Mouse (Mus musculus): ENCODE data around the gene Lhx9.
A peak's percentile ranks its signal among the peaks of the same experiment; 100 is the strongest.
"Not testable (repeated sequence)": the region's sequence is repeated elsewhere in the genome, so short reads cannot be mapped to it uniquely, and the experiment has no call there.

The Lhx9 gene

DNA sequence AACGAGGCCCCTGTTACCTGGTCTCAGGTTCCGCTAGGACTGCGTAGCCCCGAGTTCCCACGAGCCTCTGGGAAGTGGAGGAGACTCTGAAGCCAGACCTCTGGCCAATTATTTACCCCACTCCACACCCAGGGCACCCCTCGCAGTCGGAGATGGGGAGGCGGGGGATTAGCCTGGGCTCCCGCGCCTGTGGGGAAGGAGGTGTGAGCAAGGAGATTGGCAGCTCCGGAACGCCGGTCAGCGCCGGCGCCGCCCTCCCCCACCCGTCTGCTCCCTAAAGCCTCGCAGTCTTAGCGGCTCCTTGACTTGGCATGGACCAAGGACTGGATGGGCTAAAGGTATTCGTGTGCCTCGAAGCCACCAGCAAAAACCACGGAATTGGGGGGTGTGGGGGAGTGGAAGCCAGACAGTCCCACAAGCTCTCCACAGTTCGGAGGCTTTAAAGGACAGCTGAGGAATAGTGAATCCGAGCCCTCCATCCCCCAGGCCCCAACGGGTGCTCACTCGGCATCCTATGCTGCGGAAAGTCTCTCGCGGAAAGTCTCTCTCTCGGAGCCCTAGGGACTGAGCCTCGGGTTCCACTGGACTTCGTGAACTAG, at the start of gene Lhx9:
TSS of gene Lhx9 (minus strand) at position 67 of the 599 bp plus-strand sequence.
- H3K27me3 ChIP-seq (ENCODE audit: control insufficient read depth, insufficient read depth, low read length, poor library complexity, severe bottlenecking) = no peaks in the 10 kb centered on the region; the same call in none of the 2 replicates
- DNase-seq (ENCODE audit: low read depth, low spot score) = no peak
- no peaks in the 10 kb centered on the region for H3K36me3 ChIP-seq (ENCODE audit: control insufficient read depth, insufficient read depth, low read length, poor library complexity, severe bottlenecking)

DNA sequence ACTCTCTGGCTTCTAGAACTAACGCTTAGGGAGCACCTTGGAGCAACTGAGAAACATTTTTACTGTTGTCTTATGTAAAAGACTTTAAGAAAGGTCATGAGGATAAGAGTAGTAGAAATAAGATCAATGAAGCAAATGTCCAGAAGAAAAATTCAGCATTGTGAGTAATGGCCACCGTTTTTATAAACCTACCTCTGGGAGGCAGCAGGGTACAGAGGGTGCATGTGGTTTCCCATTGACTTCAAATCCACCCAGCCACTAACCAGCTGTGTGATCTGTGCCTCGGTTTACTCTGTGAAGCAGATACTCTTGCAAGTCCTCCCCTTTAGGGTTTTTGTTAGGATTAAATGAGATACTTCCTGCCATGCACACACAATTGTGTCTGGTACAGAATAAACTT, 47.7 kb upstream of the Lhx9 start:
- Histone ChIP-seq H3K27me3 (ENCODE audit: control insufficient read depth, insufficient read depth, low read length, poor library complexity, severe bottlenecking) (no peaks in the 10 kb centered on the region), H3K36me3 (ENCODE audit: control insufficient read depth, insufficient read depth, low read length, poor library complexity, severe bottlenecking) (no peaks in the 10 kb centered on the region)
- no peak for DNase-seq (ENCODE audit: low read depth, low spot score)

DNA sequence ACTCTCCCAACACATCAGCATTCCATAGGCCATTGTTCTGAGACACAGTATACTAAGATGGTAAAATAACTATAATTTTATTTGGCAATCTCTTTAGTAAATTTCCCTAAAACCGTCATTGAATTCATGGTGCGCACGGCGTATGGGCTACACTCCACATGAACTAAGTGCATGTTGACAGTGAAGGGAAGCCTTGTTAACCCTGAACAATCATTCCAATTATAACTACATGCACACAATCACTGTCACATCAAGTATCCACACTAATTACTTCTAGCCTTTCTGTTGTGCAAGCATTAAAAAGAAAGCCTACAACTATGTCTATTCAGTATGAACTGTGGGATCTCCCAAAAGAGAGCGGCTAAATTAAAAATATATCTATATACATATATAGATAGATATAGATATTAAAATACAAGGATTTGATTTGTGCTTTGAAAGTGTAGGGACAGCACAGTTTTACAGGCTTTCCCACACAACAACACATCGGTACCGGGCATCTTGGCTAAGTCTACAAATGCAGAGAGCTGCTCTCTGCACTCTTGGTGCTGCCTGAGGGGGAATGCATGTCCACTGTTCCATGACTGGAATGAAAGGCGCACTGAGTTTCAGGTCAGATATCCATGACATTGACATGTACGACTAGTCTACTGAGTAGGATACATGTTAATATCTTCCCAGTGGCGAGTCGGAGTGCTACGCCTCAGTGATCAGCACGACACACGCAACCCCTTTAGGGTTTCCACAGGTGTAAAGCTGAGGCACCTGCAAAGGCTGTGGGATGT, 29.3 kb upstream of the Lhx9 start:
- no peak for DNase-seq (ENCODE audit: low read depth, low spot score)
- Histone ChIP-seq H3K27me3 (ENCODE audit: control insufficient read depth, insufficient read depth, low read length, poor library complexity, severe bottlenecking) (no peaks in the 10 kb centered on the region), H3K36me3 (ENCODE audit: control insufficient read depth, insufficient read depth, low read length, poor library complexity, severe bottlenecking) (no peaks in the 10 kb centered on the region)

DNA sequence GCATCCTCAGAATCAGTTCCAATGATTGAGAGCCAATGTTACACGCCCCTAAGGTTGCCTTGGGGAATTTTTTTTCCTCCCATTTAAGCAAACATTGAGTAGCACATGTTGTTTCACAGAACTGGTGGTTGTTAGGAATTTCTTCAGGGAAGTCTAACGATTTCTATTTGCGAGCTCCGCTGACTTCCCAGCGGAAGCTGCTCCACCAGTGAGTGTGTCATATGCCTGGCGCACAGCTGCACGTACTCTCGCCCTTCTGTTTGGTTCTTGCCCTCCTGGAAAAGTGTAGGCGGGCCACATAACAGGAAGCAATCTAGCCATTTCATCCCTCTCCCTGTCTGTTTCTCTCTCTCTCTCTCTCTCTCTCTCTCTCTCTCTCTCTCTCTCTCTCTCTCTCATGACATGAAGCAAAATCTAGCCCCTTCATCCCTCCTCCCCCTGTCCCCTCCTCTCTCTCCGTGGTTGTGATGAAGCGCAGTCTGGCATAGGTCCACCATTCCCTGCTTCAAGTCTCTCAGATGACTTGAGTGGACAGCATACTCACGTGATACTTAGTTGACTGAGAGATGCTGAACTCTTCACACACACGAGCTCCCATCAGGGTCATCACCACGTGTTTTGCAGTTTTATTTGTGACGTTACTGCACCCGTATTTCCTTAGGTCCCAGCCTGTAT, 28.1 kb upstream of the Lhx9 start:
- DNase-seq (ENCODE audit: low read depth, low spot score) = no peak
- H3K27me3 ChIP-seq (ENCODE audit: control insufficient read depth, insufficient read depth, low read length, poor library complexity, severe bottlenecking) = no peaks in the 10 kb centered on the region

DNA sequence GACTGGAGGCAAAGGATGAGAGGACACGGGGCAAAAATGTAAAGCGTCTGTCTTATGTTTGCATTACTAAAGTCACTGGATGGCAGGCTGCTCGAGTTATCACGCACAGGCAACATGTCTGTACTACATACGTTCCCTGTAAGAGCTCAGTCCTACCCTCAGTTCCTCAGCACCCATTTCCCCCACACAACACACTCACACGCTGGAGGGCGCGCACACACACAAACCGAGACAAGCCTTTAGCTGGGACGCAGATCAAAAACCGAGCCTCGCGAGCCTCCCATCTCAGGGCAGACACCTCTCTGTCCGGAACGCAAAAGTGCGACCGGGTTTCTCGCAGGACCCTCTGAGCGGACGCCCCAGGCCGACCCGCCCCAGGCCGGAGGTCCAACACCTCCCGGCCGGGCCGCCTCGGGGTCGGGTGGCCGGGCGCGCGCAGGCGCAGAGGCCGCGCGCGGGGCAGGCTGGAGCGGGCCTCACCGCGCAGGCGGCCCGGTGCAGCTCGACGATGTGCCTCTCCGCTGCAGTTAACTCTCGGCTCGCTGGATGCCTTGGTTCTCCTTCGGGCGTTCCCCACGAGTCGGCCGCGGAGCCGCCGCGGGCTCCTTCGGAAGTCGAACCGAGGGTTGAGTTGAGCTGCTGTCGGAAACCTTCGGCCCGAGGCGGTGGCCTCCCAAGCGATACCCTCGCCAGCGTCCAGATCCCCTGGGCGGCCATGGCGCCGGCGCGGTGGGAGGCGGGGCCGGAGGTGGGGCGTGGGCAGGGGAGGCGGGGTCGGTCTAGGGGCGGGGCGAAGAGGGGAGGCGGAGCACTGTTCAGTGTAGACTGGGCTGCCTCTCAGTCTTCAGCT, 7.9 kb upstream of the Lhx9 start, which contains the start of gene 2310009B15Rik:
TSS of gene 2310009B15Rik (minus strand) at position 752 of the 850 bp plus-strand sequence.
- H3K36me3 ChIP-seq (ENCODE audit: control insufficient read depth, insufficient read depth, low read length, poor library complexity, severe bottlenecking); H3K27me3 ChIP-seq (ENCODE audit: control insufficient read depth, insufficient read depth, low read length, poor library complexity, severe bottlenecking): not testable (repeated sequence)
- peak; percentile 85 for DNase-seq (ENCODE audit: low read depth, low spot score)

More for the DNA sequence above, 28.1 kb upstream of the Lhx9 start:
- no peaks in the 10 kb centered on the region for H3K36me3 ChIP-seq (ENCODE audit: control insufficient read depth, insufficient read depth, low read length, poor library complexity, severe bottlenecking)

DNA sequence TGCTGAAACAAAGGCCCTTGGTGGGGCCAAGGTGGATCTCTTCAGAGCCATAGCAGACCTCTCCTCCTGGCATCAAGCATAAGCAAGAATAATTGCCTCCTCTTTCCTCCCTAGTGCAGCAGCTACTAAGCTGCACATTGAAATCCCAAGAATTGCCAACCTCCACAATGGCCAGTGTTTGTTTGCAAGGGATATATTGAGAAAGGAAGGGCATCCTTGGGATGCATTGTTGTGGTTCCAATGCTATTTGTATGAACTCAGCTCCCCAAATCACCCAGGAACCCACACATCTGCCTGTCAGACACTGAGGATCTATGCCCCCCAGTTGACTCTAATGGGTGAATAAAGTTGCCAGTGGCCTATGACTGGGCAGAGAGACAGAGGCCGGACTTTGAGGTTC, 2.4 kb upstream of the Lhx9 start:
- H3K27me3 ChIP-seq (ENCODE audit: control insufficient read depth, insufficient read depth, low read length, poor library complexity, severe bottlenecking) = no peaks in the 10 kb centered on the region; the same call in 1 of the 2 replicates
- no peaks in the 10 kb centered on the region for H3K36me3 ChIP-seq (ENCODE audit: control insufficient read depth, insufficient read depth, low read length, poor library complexity, severe bottlenecking)
- no peak for DNase-seq (ENCODE audit: low read depth, low spot score)

DNA sequence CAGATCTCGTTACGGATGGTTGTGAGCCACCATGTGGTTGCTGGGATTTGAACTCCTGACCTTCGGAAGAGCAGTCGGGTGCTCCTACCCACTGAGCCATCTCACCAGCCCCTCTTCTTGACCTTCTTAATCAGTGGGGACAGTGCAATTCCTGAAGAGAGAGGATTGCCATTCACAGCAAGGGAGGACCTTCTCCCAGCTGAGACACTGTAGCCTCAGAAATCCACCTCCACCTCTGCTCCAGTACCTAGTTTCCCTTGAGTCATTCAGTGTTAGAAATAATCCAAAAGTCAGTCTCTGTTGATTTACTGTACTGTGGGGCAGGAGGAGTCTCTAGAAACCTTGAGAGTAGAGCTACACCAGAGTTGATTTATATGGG, 1.8 kb upstream of the Lhx9 start:
- no peaks in the 10 kb centered on the region for H3K36me3 ChIP-seq (ENCODE audit: control insufficient read depth, insufficient read depth, low read length, poor library complexity, severe bottlenecking)
- no peaks in the 10 kb centered on the region; the same call in 1 of the 2 replicates for H3K27me3 ChIP-seq (ENCODE audit: control insufficient read depth, insufficient read depth, low read length, poor library complexity, severe bottlenecking)
- DNase-seq (ENCODE audit: low read depth, low spot score) = no peak

DNA sequence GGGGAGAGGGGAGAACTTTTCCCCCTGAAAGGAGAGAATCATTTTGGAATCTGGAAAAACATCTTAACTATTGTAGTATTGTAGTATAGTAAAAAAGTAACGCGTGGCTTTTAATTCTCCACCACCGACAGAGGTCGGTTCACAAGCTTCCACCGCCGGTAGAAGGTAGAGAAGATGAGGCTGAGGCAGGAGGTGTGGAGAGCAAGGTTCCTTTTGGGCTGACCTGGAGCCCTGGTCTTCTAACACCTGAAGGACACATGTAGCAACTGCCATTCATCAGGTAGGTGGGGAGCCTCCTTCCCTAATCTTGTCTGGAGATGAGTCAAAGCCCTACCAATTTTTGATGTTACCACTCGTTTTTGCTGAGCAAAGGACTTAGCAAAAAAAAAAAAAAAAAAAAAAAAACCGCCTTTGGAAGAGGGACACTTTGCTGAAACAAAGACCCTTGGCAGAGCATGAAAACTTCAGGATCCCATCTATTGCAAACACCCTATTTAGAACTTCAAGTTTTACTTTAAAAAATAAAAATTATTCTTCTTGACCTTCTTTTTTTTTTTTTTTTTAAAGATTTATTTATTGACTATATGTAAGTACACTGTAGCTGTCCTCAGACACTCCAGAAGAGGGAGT, 1.3 kb upstream of the Lhx9 start:
- H3K36me3 ChIP-seq (ENCODE audit: control insufficient read depth, insufficient read depth, low read length, poor library complexity, severe bottlenecking) = no peaks in the 10 kb centered on the region
- H3K27me3 ChIP-seq (ENCODE audit: control insufficient read depth, insufficient read depth, low read length, poor library complexity, severe bottlenecking) = no peaks in the 10 kb centered on the region; the same call in 1 of the 2 replicates
- DNase-seq (ENCODE audit: low read depth, low spot score) = no peak

DNA sequence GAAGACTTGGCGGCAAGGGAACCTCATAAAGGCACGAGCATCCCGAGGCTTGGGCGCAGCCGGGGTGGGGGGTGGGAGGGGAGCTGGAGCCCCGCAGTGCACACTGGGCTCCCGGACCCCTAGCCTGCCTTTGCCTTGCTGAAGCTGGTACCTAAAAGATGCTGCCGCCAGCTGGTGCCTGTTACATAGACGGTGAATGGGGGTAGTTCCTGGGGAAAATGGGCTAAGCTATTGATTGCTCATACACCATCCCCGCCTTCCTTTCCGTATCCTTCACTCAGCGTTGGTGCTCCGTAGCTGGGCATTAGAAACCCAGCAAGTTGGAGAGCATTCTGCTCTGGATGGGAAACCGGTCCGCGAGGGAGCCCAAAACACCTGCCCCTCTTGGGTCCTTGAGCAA, 351 bp downstream of the Lhx9 start:
- DNase-seq (ENCODE audit: low read depth, low spot score) = no peak
- Histone ChIP-seq H3K36me3 (ENCODE audit: control insufficient read depth, insufficient read depth, low read length, poor library complexity, severe bottlenecking) (no peaks in the 10 kb centered on the region), H3K27me3 (ENCODE audit: control insufficient read depth, insufficient read depth, low read length, poor library complexity, severe bottlenecking) (no peaks in the 10 kb centered on the region; the same call in none of the 2 replicates)

DNA sequence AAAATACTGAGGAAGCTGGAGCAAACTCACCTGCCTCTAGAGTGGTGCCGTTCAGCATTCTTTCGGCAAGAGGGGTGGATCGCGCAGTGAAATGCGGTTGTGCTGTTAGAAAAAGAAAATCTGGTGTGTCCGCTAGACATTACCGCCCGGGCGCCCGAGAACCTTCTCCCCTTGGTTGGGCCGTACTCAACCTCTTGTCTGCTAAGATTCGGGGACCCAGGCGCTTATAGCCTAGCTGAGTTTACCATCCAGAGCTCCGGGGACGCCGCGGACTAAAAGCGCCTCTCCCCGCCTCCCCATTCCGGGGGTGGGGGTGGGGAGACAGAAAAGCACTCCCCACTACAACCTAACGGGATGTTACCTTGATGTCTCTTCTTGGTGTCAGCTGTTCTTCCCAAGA, 1.2 kb downstream of the Lhx9 start:
- DNase-seq (ENCODE audit: low read depth, low spot score) = peak; percentile 32
- no peaks in the 10 kb centered on the region for H3K36me3 ChIP-seq (ENCODE audit: control insufficient read depth, insufficient read depth, low read length, poor library complexity, severe bottlenecking)
- H3K27me3 ChIP-seq (ENCODE audit: control insufficient read depth, insufficient read depth, low read length, poor library complexity, severe bottlenecking) = no peaks in the 10 kb centered on the region; the same call in none of the 2 replicates

DNA sequence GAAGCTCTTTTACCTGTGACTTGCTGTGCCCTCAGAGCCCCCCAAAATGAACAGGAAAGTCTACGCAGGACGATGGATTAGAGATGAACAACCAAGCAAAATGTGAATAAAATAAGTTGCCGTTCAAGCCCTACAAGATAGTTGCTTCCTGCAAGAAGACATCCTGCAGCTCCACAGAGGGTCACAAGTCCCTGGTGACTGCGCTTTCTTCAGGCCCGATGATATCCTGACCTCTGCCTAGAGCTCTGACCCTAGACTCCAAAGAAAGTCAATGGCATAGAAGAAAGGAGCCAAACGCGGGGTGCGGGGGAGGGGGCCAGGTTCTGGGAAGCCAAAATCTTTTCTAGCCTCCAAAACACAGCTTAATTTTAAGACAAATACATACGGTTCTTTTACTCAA, 1.8 kb downstream of the Lhx9 start:
- H3K27me3 ChIP-seq (ENCODE audit: control insufficient read depth, insufficient read depth, low read length, poor library complexity, severe bottlenecking) = no peaks in the 10 kb centered on the region; the same call in none of the 2 replicates
- no peaks in the 10 kb centered on the region for H3K36me3 ChIP-seq (ENCODE audit: control insufficient read depth, insufficient read depth, low read length, poor library complexity, severe bottlenecking)
- no peak for DNase-seq (ENCODE audit: low read depth, low spot score)

DNA sequence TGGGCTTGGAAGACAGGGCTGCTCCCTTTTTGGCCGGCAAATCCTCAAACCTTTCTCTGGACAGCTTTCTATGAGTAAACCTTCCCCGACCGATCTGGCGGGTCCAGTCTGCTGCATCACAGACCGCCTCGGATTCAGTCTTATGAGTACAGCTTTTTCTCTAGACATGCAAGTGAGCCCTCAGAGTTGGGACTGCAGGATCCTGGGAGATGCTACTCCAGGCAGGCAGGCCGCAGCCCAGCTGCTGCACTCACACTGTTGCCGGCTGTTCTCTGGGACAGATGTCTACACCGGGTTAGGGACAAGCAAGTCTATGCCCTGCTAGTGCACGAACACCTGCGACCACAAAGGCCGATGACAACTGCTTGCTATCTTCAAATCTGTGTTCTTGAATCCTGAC, 2.2 kb downstream of the Lhx9 start:
- no peak for DNase-seq (ENCODE audit: low read depth, low spot score)
- no peaks in the 10 kb centered on the region for H3K36me3 ChIP-seq (ENCODE audit: control insufficient read depth, insufficient read depth, low read length, poor library complexity, severe bottlenecking)
- peaks cover 3% of the 10 kb centered on the region for H3K27me3 ChIP-seq (ENCODE audit: control insufficient read depth, insufficient read depth, low read length, poor library complexity, severe bottlenecking)

DNA sequence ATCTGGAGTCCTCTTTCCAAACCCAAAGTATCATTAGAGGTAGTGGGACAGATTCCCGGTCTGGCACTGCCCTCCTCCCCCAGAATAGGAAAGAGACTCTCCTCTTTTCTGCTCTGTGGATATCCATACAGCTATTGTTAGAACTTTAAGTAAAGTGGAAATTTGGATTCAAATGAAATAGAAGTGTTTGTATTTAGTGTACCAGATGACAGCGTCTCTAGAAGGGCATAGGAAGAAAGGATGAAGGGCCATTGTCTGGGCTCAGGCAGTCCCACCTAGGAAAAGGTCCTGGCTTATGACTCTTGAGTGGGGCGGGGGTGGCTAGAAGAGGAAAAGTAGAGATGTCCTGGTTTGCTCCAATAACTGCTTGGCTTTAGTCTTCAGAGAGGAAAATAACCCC, 2.9 kb downstream of the Lhx9 start:
- no peak for DNase-seq (ENCODE audit: low read depth, low spot score)
- H3K27me3 ChIP-seq (ENCODE audit: control insufficient read depth, insufficient read depth, low read length, poor library complexity, severe bottlenecking) = peaks cover 3% of the 10 kb centered on the region
- H3K36me3 ChIP-seq (ENCODE audit: control insufficient read depth, insufficient read depth, low read length, poor library complexity, severe bottlenecking) = no peaks in the 10 kb centered on the region

DNA sequence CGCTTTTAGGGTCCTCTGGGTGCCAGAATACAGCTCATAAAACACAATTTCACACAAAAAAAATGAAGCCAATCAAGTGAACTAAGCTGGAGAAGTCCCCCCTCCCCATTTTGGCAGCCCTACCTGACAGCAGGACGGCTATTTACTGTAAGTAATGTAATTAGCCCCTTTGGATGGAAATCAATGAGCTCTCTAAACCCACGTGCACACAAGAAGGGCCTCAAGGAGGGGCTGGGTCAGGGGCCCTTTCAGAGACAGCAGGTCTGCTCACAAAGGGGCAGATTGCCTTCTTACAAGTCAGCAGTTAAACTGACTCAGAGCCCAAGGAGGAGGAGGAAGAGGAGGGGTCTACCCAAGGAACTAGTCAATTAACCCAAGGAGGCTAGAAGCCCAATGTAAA, 4.2 kb downstream of the Lhx9 start:
- Histone ChIP-seq H3K27me3 (ENCODE audit: control insufficient read depth, insufficient read depth, low read length, poor library complexity, severe bottlenecking) (peaks cover 4% of the 10 kb centered on the region), H3K36me3 (ENCODE audit: control insufficient read depth, insufficient read depth, low read length, poor library complexity, severe bottlenecking) (no peaks in the 10 kb centered on the region)
- no peak for DNase-seq (ENCODE audit: low read depth, low spot score)

Measured in splenic B cell, adult 2 months (primary cell).